Mouse (Mus musculus) macrophage (primary cell): ENCODE measurements around the gene Rtkn. TPM values are rescaled to one million over a fixed set of nuclear protein-coding genes. Genes with fewer than 3 reads are reported as not detected.
A peak's percentile ranks its signal among the peaks of the same experiment; 100 is the strongest.

Experiments used
- H3K27ac ChIP-seq: fragments of 350-480 bp; formaldehyde crosslinking; 2 replicates; pipeline ENCODE4 v1.9.0; 2021
- H3K36me3 ChIP-seq: fragments of 350-480 bp; formaldehyde crosslinking; 2 replicates; pipeline ENCODE4 v1.9.0; 2021; ENCODE audit errors: inconsistent target
- H3K4me3 ChIP-seq: fragments of 350-480 bp; formaldehyde crosslinking; 2 replicates; pipeline ENCODE4 v1.9.0; 2021; ENCODE audit errors: inconsistent target
- H3K79me2 ChIP-seq: fragments of 350-480 bp; formaldehyde crosslinking; 2 replicates; pipeline ENCODE4 v1.9.0; 2021; ENCODE audit errors: inconsistent target
- WGBS: methylation state at CpG from one replicate; pipeline ENCODE4 v1.1.7; 2026; ENCODE audit warnings: inconsistent platforms; ENCODE audit not compliant: missing documents; 5-methylcytosine and 5-hydroxymethylcytosine counted together
- polyA plus RNA-seq: library from polyadenylated mRNA; stranded (reverse); fragments of 250-400 nt; gene quantifications from 3 replicates; pipeline ENCODE4 v1.2.4, GENCODE M21; 2018; ENCODE audit warnings: inconsistent platforms

Rtkn gene
- polyA plus RNA-seq, 1 experiment from 2014 or later, result 1.4 TPM

- WGBS, result 7% methylated on average over 50 of the region's 52 CpGs
- peaks cover 8% of the 10 kb centered on the region; the same call in 1 of the 2 replicates for H3K79me2 ChIP-seq
- H3K36me3 ChIP-seq, result no peaks in the 10 kb centered on the region
- H3K27ac ChIP-seq, result no peak overlapping the region
- peak overlapping the region; percentile 31 for H3K4me3 ChIP-seq
Measured at GRCm38 (mm10) chr6:83121863-83122710, 13.2 kb upstream of the Rtkn start.

- 99% methylated on average over 5 of the region's 5 CpGs for WGBS
- H3K79me2 ChIP-seq, result peaks cover 8% of the 10 kb centered on the region; the same call in 1 of the 2 replicates
- H3K36me3 ChIP-seq, result no peaks in the 10 kb centered on the region
- H3K27ac ChIP-seq, result no peak overlapping the region
- no peak overlapping the region for H3K4me3 ChIP-seq
Measured at GRCm38 (mm10) chr6:83122961-83123360, 12.3 kb upstream of the Rtkn start.

GRCm38 (mm10) chr6:83124851-83125312, 10.4 kb upstream of the Rtkn start:
- Histone ChIP-seq H3K4me3 (peak overlapping the region; percentile 97), H3K36me3 (no peaks in the 10 kb centered on the region), H3K79me2 (peaks cover 8% of the 10 kb centered on the region; the same call in 1 of the 2 replicates), H3K27ac (peak overlapping the region; percentile 51)
- WGBS, result under 1% methylated on average over 30 of the region's 30 CpGs

GRCm38 (mm10) chr6:83125331-83125730, 9.9 kb upstream of the Rtkn start, which contains the start of gene Ino80b:
Gene Ino80b (minus strand): TSS chr6:83125431.
- 43% methylated on average over 5 of the region's 5 CpGs for WGBS
- Histone ChIP-seq H3K79me2 (peaks cover 8% of the 10 kb centered on the region; the same call in 1 of the 2 replicates), H3K4me3 (peak within 1 kb of the TSS; percentile 97), H3K36me3 (no peaks in the 10 kb centered on the region), H3K27ac (peak within 1 kb of the TSS; percentile 51)

GRCm38 (mm10) chr6:83127419-83127818, 7.8 kb upstream of the Rtkn start:
- Histone ChIP-seq H3K36me3 (no peaks in the 10 kb centered on the region), H3K79me2 (peaks cover 8% of the 10 kb centered on the region; the same call in 1 of the 2 replicates), H3K4me3 (no peak overlapping the region), H3K27ac (no peak overlapping the region)
- 97% methylated on average over 5 of the region's 5 CpGs for WGBS

GRCm38 (mm10) chr6:83131469-83132034, 3.7 kb upstream of the Rtkn start:
- 12% methylated on average over 6 of the region's 6 CpGs for WGBS
- Histone ChIP-seq H3K36me3 (no peaks in the 10 kb centered on the region), H3K79me2 (no peaks in the 10 kb centered on the region), H3K27ac (peak overlapping the region; percentile 16), H3K4me3 (no peak overlapping the region)

- Histone ChIP-seq H3K4me3 (no peak overlapping the region), H3K36me3 (no peaks in the 10 kb centered on the region), H3K79me2 (no peaks in the 10 kb centered on the region), H3K27ac (peak overlapping the region; percentile 16)
- 78% methylated on average over 9 of the region's 9 CpGs for WGBS
Measured at GRCm38 (mm10) chr6:83132176-83132919, 2.9 kb upstream of the Rtkn start.

GRCm38 (mm10) chr6:83134226-83134625, 1.0 kb upstream of the Rtkn start:
- Histone ChIP-seq H3K27ac (no peak overlapping the region), H3K36me3 (no peaks in the 10 kb centered on the region), H3K79me2 (no peaks in the 10 kb centered on the region), H3K4me3 (no peak overlapping the region)
- WGBS, result 67% methylated on average over 3 of the region's 3 CpGs

- Histone ChIP-seq H3K79me2 (no peaks in the 10 kb centered on the region), H3K36me3 (no peaks in the 10 kb centered on the region), H3K27ac (no peak overlapping the region), H3K4me3 (no peak overlapping the region)
- WGBS, result 49% methylated on average over 33 of the region's 37 CpGs
Measured at GRCm38 (mm10) chr6:83135571-83136161, 403 bp downstream of the Rtkn start.

GRCm38 (mm10) chr6:83136291-83136880, 1.1 kb downstream of the Rtkn start:
- no peak overlapping the region for H3K27ac ChIP-seq
- WGBS, result 81% methylated on average over 4 of the region's 5 CpGs

GRCm38 (mm10) chr6:83136881-83137575, 1.8 kb downstream of the Rtkn start:
- 24% methylated on average over 26 of the region's 26 CpGs for WGBS
- no peaks in the 10 kb centered on the region for H3K79me2 ChIP-seq
- H3K27ac ChIP-seq, result peak overlapping the region; percentile 33; the same call in 1 of the 2 replicates
- no peaks in the 10 kb centered on the region for H3K36me3 ChIP-seq
- H3K4me3 ChIP-seq, result peak overlapping the region; percentile 28

More at GRCm38 (mm10) chr6:83136291-83136880, 1.1 kb downstream of the Rtkn start:
- Histone ChIP-seq H3K79me2 (no peaks in the 10 kb centered on the region), H3K36me3 (no peaks in the 10 kb centered on the region), H3K4me3 (peak overlapping the region; percentile 28)

- Histone ChIP-seq H3K27ac (peak overlapping the region; percentile 33; the same call in 1 of the 2 replicates), H3K79me2 (no peaks in the 10 kb centered on the region), H3K36me3 (no peaks in the 10 kb centered on the region), H3K4me3 (peak overlapping the region; percentile 28)
- 10% methylated on average over 12 of the region's 12 CpGs for WGBS
Measured at GRCm38 (mm10) chr6:83137576-83137950, 2.3 kb downstream of the Rtkn start.

GRCm38 (mm10) chr6:83138056-83138455, 2.8 kb downstream of the Rtkn start:
- H3K4me3 ChIP-seq, result no peak overlapping the region
- WGBS, result 18% methylated on average over 9 of the region's 11 CpGs
- H3K27ac ChIP-seq, result no peak overlapping the region
- no peaks in the 10 kb centered on the region for H3K79me2 ChIP-seq
- no peaks in the 10 kb centered on the region for H3K36me3 ChIP-seq
